Mouse (Mus musculus): ENCODE measurements around the gene Ifitm5.

DNA sequence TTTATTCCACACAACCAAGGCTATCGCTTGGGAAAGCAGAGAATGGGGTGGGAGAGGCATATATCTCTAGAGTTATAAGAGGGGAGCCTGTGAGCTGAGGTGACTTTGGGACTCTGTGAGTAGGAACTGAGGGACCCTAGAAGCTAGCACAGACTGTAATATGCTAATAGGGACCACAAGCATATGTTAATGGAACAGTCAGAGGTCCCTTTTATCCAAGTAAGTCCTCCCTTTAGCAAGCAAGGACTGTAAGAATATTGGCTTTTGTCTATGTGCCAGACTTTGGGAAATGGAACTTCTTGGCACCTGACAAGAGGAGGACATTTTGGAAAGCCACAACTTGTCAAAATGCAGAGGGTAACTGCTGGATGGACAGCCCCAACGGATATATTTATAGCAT lies 11.2 kb downstream of the Ifitm5 start:
- TF ChIP-seq CTCF (conservative IDR thresholded peaks at IDR 0.05; ENCODE audit: insufficient read depth, insufficient read length, low read depth, low read length) (no peak), POLR2A (IDR thresholded peaks at IDR 0.05; ENCODE audit: low read depth, low read length) (no peak)

Measured in kidney, adult 2 months (tissue).